Mouse (Mus musculus) adrenal gland, postnatal 10 days (tissue): Measurements from ENCODE around the gene Coq2. TPM values are rescaled to one million over a fixed set of nuclear protein-coding genes. Genes with fewer than 3 reads are reported as not detected.

ENCODE experiments used
- DNase-seq: peaks from one replicate; pipeline ENCODE4 v3.0.0; 2021; ENCODE audit warnings: mixed read lengths
- long read RNA-seq, 2 experiments: library from polyadenylated mRNA; stranded (forward); transcript quantifications; one replicate each; pipeline ENCODE4 v2.0.0; 2021
- total RNA-seq, 2 experiments: library from RNA; stranded (reverse); gene quantifications; 2 replicates each; pipeline ENCODE4 v1.2.3; 2021

The Coq2 gene
- 10 to 100 TPM; 55.3 to 66.0 TPM for total RNA-seq
- long read RNA-seq, experiment 1, transcript Coq2-201 (7 exons, 1,743 nt): major isoform, 141 of 196 reads
- long read RNA-seq, experiment 1, partial matches to known transcripts: 6 of 196 reads
- long read RNA-seq, experiment 1, other reads (novel, unspliced or antisense): 48 of 196 reads
- long read RNA-seq, experiment 2, transcript Coq2-201 (7 exons, 1,743 nt): major isoform, 62 of 82 reads
- long read RNA-seq, experiment 2, partial matches to known transcripts: 3 of 82 reads
- long read RNA-seq, experiment 2, other reads (novel, unspliced or antisense): 17 of 82 reads

DNA sequence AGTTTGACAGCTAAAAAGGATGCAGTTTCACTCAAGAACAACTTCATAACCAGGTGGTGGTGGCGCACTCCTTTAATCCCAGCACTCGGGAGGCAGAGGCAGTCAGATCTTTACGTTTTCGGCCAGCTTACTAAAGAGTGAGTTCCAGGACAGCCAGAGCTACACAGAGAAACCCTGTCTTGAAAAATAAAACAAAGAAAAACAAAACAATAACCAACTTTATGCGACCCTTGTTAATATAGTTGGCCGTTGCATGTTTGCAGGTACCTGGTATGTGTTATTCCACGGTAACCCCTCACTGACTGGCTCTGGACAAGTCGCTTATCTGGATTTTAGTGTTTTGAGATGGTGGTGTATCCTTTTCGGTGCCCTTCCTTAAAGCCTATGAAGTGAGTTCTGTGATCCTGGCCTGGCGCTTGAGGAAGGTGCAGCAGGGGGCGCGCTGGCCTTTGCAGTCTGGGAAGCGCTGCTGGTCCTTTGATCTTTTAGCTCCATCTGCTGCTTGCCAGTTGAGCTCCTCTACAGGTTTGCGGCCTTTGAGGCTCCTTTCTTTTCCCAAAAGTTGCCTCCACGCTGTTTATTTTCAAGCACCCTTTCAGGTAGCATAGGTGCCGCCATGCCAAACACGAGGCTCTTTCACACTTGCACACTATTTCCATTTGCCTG lies at the start of gene Coq2:
TSS of gene Coq2 (minus strand) at position 430 of the 666 bp plus-strand sequence.
- DNase-seq: peak; percentile 87

DNA sequence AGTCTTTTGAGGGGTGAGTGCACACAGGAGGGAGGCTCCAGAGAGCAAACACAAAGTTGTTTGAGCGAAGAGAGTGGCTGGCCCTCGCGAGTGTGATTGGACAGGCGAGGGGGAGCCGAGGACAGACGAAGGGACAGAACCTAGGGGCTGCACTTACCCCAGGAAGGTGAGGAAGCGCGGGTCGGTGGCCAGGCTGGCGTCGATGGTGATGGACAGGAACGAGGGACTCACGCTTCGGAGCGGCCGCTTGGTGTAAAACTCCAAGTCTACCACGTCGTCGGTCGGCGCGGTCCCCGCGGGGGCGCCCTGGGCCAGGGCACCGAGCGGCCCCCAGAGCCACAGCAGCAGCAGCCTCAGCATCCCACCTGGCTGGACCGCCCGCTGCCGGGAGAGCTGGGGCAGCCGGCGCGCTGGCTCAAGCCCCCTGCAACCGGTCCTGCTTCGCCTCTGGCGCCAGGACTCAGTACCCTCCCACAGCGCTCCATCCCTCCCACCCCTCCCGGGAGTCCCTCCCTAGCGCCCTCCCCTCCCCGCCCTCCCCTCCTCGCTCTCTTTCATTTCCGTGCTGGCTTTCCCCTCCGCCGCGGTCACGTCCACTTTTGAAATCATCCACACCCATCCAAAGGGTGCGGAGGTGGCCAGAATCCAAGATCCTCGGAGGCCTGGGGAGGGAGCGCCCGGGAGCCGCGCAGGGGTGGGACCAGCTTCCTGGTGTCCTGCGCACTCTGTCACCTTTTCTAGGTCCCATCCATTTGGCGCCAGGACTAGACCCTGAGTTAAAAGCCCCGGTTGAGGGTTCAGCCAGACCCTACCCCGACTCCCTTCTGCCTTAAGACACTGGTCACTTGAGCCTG lies 44.5 kb upstream of the Coq2 start, which contains the start of gene Hpse:
TSS of gene Hpse (minus strand) at position 482 of the 854 bp plus-strand sequence.
- DNase-seq: peak; percentile 53

DNA sequence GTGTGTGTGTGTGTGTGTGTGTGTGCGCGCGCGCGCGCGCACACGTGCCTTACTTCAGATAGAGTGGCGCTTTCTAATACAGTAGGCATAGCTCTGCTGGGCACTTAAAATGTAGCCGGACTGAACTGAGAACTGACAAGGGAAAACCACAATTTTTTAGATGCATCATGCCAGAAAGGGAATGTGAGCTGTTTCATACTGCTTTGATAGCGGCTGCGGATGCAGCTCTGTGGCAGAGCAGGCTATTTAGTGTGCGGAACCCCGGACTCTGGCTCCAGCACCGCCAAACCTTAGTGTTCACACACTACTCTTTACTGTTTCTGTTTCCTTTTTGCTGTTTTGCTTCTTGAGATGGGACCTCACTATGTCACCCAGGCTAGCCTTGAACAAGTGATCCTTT lies 41.8 kb upstream of the Coq2 start:
- no peak for DNase-seq

DNA sequence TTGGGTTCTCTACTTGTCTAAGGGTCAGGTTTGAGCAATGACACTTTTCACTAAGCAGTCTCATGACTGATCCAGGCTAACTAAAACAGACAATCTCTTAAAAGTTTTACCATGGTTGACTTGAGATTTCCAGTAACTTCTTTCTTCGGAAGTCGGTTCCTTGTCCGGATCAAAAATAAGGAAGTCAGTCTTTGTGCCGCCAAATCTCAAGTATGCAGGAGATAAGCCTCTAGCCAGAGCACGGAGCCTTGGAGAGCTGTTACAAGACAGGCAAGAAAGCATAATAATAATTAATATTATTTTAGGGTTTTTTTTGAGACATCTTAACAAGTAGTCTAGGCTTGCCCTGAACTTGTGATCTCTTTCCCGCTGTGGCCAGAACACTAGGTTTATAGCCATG lies 36.3 kb upstream of the Coq2 start:
- DNase-seq: no peak

DNA sequence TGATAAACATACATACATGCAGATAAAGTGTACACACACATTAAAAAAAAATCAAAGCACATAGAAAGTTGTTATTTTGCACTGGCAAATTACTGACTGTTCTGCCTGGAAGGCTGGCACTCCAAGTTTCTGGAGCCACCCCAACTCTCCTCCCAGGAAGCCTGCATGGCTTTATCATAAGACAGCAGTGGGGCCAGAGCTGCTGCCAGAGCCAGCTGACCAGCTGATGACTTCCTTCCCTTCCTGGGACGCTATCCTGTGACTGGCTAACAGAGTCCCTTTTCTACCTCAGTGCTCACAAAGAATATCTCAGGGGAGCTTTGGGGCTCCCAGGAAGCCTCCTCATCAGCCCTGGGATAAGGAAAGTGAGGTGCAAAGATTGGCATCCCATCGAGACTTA lies 35.1 kb upstream of the Coq2 start:
- DNase-seq: no peak

DNA sequence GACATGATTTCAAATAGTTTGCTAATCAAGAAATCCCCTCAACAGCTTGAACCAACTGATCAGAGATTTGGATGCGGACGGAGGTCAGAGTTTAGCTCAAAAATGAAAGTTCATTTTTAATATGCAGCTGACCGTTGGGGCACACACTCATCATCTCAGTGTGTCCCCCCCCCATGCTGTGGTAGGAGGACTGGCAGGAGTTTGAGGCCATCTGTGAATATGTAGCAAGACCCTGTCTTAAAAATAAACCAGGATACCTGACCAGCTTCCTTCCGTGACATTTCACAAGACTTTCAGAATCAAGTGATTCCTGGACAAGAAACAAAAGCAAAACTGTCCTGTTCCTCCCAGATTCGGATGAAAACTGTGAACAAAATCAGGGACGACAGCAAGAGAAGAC lies 34.1 kb upstream of the Coq2 start:
- DNase-seq: no peak

DNA sequence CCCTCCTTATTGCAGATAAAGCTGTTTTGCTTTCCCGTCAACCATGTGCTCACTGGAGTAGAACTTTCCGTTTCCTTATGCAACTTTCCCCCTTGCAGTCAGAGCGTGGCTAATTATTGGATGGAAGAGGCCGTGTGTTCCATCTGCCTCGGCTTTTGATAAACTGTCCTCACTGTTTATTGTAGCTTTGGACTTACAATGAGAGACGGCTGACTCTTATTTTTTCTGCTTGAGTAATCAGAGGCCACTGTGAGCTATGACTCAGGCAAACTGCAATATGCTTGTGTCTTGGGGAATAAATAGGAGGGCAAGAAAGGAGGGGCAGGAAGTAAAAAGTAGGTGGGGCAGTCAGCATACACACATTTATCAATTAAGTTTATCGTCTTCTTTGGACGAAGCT lies 31.7 kb upstream of the Coq2 start:
- no peak for DNase-seq

DNA sequence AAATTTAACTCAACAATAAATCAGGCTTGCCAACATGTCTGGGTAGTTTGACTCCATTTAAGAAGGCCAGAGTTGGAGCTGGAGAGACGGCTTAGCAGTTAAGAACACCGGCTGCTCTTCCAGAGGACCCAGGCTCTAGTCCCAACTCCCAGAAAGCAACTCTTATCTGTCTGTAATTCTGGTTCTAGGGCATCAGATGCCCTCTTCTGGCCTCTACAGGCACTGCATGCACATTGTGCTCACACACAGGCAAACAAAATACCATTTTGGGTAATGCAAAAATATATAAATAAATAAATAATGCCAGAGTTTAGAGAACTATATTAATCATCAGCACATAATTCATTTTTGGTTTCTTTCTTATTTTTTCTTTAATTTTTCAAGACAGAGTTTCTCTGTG lies 29.3 kb upstream of the Coq2 start:
- DNase-seq: no peak

DNA sequence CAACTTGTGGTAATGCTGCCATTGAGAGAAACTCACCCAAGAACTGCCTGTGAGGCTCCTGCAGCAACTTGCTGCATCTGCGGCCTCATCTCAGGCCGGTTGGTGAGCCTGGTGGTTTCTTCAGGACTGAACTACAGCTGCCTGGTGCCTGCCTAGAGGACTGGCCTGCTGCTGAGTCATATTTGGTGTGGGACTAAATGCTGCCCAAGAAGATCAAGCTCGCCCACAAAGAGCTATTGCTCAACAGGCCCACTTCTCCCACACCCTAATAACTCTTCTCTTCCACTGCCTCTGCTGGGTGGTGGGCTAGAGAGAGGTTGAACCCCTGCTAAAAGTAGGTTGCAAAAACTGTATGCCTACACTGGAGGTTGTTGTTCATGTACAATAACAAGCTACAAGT lies 27.4 kb upstream of the Coq2 start:
- DNase-seq: no peak

DNA sequence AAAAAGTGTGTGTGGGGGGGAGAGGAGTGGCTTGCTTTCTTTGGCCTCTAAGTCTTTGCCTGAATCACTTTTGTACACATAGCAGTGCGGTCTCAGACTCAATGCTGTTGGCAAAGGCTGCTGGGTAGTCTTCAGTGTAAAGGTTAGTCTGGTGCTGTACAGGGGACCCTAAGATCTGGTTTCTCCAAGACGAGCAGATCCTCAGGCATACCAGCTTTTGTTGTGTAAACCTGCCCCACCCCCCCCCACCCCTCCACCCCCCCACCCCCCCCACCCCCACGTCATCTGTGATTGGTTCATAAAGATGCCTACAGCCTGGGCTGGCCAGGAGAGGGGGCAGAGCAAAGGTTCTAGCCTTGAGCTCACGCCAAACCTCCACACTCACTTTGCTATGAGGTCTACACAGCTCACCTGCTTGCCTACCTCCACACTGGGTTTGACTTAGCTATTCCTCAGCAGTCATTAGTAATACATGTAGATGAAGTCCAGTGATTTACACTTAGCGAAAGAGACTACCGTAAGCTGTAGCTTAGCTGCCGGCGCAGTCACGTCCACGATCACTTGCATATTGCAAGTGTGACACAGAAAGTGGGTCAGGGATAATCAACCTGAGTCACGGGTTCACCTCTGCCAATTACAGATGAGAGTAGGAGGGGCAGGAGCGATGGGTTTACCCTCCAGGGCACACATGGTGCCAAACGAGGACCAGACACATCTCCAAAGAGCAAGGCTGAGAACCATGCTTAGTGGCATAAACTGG lies 26.1 kb upstream of the Coq2 start:
- DNase-seq: no peak

DNA sequence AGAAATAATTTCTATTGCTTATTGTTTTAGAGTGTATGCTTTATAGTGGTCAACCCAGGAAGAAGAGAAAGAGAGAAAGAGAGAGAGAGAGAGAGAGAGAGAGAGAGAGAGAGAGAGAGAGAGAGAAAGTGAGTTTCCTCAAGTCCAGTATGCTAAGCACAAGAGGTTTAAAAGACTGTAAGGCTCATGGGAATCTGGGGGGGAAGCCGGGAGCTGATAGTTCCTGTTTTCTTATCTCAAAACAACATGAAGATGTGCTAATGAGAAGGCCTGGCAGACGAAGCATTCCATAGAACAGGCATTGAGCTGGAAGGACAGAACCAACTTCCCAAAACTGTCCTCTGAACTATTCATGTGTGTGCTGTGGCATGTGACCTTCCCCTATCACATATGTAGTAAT lies 22.9 kb upstream of the Coq2 start:
- DNase-seq: no peak

DNA sequence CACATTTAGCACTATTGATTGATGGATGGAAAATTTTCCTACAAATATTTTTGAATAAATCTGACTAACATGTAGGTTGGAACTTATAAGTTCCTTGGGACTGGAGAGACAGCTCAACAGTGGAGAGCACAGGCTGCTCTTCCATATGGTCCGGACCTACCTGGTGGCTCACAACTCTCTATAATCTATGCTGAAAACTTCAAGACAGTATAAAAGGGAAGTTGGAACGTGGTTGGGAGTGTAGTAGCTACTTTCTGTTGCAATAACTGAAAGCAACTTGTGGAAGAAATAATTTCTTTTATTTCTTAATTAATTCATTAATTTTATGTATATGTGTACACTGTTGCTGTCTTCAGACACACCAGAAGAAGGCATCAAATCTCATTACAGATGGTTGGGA lies 22.5 kb upstream of the Coq2 start:
- no peak for DNase-seq

DNA sequence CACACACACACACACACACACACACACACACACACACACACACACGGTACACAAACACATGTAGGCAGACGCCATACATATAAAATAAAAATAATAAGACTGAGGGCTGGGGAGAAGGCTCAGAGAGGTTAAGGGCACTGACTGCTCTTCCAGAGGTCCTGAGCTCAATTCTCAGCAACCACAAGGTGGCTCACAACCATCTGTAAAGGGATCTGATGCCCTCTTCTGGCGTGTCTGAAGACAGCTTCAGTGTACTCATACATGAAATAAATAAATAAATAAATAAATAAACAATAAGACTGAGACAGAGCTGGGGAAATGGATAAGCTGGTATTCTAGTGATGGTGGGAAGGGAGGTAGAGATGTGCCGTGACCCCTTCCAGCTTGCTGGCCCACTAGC lies 10.7 kb upstream of the Coq2 start:
- no peak for DNase-seq

DNA sequence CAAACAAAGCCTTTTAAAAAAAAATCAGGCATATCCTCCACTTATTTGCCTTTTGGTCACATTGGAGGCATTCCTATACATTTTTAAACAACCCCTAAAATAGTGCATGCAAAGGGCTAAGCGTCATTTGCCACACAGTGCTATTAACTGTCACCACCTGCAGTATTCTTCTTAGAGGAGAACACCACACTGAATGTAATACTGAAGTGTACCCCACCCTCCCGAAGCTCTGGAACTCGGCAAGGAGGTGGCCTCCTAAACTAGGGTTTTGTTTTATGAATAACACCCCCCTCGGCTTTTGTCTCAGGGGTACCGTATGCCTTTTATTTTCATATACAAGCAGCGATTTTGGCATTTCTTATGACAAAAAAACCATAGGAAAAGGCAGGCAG lies 5.6 kb upstream of the Coq2 start:
- DNase-seq: no peak

DNA sequence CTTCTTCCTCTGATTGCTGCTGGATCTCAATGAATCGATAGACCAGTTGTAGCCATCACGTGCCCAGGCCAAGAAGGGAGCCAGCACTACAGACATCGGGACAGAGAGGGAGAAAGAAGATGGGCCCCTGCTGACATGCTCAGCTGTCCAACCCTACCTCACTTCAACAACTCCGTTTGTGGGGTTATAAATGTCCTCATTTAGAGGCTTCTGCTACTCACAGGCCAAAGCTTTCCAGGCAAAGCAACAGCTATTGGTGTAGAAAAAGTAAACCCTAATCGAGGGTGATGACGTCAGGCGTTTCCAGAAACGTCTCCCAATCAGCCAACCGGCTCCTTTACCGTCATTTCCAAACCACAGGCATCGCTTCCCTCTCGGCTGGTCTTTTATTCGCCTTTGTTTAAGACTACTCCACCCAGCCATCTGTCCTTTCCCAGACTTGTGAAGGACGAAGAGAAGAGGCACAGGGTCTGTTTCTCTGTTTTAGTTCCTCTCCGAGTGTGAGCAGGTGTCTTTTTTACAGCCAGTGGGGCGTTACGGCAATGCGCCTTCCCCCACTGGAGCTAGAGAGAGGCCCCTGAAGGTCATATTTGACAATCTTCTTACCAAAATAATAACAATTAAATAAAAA lies 5.1 kb upstream of the Coq2 start:
- DNase-seq: no peak

DNA sequence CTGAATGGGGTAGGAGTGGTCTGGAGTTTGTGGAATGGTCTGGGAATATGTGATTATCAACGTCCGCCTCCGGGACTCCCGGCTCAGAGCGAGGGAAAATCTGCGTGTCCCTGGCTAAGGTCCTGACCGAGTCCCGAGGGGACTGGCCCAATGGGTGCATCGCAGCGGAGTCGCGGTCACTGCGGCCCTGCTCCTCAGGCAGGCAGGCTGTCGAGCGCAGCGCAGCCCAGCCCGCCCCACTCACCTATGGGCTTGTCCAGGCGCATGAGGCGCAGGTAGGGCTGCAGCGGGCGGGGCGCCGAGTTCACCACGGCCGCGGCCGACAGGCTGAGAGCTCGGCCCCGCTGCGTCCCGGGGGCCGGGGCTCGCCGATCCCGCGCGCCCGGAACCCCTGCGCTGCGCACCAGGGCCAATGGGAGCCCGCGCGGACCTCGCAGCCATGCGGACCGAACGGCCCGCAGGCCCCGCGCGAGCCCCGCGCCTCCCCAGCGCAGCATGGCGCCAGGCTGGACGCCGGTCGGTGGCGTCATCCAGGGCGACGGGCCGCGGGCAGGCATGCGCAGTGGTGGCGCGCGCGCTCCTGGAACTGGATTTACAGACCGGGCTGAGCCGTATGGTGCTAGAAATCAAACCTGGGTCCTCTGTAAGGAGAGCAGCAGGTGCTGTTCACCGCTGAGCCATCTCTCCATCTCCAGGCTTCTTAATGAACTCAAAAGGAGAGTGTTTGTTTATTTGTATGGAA lies 1.0 kb downstream of the Coq2 start:
- DNase-seq: peak; percentile 97

DNA sequence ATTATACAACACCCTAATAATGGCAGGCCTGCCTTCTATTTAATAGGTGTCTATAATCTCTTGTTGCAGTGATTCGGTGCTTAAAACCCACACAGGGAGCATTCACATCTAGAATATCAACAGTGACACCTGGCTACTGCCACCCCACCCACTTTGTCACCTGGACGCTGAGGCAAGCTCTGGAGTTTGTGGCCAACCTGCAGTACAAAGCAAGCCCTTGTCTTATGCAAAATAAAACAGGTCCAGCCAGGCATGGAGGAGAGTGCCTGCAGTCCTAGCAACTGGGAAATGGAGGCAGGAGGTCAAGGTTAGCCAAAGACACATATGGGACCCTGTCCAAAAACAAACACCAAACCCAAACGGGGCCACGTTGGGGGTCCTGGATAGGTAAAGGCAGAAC lies 2.5 kb downstream of the Coq2 start:
- DNase-seq: no peak

DNA sequence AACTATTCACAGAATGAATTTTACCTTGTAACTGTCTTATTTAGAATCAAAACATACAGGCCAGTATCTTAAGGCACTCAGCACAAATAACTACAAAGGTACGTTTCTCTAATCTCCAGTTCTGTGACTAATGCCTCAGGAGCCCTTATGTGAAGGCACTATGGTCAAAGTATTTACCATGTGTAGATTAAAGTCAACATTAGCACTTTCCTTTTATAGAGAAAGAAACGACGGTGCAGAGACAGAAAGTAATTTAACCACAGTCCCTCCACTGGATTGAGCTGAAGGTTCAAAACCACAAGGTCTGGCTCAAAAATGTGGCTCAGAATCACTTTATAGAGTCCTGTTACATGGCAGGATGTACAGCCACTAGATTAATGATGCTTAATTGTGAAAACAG lies 3.0 kb downstream of the Coq2 start:
- no peak for DNase-seq

DNA sequence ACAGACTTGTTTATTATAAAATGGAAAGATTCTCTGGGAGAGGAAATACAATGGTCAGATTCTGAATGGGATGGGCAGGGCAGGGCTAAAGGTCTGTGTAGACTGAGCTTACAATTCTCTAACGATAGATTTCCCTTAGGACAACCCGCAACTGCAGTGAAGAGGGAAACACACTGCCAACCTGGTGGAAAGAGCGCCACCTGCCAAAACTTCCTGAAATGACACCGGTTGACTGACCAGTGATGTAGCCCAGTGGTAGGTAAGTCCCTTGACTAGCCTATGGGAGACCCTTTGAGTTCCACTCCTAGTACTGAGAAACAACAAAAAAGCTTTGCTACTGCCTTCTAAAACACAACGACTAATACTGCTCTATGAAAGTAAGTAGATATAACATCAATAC lies 3.5 kb downstream of the Coq2 start:
- DNase-seq: peak; percentile 68

DNA sequence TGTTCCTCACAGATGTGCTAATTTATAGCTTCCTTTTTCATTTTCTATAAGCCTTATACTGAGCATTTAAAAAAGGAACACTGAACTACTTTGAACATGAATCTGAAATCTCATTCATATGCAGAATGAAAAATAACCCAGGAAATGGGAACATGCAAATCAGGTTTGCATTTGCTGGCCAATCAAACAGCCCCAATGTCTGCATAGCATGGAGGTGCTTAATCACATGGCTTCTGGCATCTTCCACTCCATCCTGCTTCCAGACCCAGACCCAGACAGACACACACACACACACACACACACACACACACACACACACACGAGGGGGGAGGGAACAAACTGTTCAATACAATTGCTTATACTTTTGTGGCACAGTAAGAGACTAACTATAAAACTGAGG lies 8.0 kb downstream of the Coq2 start:
- no peak for DNase-seq

DNA sequence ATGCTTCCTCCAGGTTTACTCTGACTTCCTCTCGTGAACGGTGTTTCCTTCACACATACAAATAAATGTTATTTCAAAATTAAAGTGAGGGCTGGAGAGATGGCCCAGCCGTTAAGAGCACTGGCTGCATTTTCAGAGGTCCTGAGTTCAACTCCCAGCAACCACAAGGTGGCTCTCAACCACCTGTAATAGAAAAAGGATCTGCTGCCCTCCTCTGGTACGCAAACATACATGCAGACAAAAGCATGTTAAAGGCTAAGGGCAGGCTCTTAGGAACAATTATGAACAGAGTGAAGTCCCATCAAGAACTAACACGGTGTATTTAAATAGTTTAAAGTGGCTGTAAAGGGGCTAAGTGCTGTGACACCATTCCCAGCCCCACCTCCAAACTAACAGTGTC lies 11.1 kb downstream of the Coq2 start:
- DNase-seq: peak; percentile 45
